In the genomic region with DNA sequence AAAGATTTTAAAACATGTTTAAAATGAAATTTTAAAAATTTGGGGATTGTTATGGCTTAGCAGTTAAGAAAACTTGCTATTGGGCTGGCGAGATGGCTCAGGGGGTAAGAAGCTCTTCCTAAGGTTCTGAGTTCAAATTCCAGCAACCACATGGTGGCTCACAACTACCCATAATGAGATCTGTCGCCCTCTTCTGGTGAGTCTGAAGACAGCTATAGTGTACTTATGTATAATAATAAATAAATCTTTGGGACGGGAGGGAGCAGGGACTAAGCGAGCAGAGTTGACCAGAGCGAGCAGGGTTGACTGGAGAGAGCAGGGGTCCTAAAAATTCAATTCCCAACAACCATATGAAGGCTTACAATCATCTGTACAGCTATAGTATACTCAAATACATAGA, we compare ENCODE assay signal across 26 mouse cellular contexts.
DNase-seq lines count a peak whose midpoint lies in the region; ATAC-seq and TF ChIP-seq lines count a peak whose summit lies in the region.
"Had no signal": no experiment of that assay in that cellular context is flagged by ENCODE, and none has a peak within 500 bp of the region (broad histone marks: within the 10 kb centered on the region; RNA-seq: fewer than 3 reads in every experiment).

No protein-coding gene starts in this region.

- peak; percentile 3 for DNase-seq in CD4-positive, CD25-positive, alpha-beta regulatory T cell, adult 2 months (ENCODE audit: low read depth, low spot score)
- DNase-seq in layer of hippocampus, adult 2 months (ENCODE audit: low spot score in 2 of 2), result no peak
- DNase-seq in layer of hippocampus, adult 11-12 months (ENCODE audit: low spot score), result no peak
- DNase-seq in thymus, postnatal 14 days, result peak; percentile 3
- no peak for DNase-seq in thymus, postnatal 25 days
- DNase-seq in stomach, postnatal 0 days (ENCODE audit: low spot score), result no peak
- no peak for DNase-seq in right cerebral cortex, adult 2 months (ENCODE audit: low spot score in 2 of 2)
- DNase-seq: adrenal gland, adult 2 months; cerebellum, adult 18-20 months; gastrocnemius, postnatal 25 days; heart, adult 11 months; heart, postnatal 4 days; kidney, adult 18-20 months; kidney, postnatal 4 days; layer of hippocampus, adult 9-11 months; lung, postnatal 36 days had no signal

- H3K27me3 ChIP-seq in stomach, postnatal 0 days (ENCODE audit: control insufficient read depth, insufficient read depth, low read length), result no peaks in the 10 kb centered on the region
- H3K27me3 ChIP-seq: hindbrain, embryonic 13.5 days; limb, embryonic 13.5 days had no signal

- no peak overlapping the region for H3K27ac ChIP-seq in layer of hippocampus, adult 2 months
- no peak overlapping the region for H3K27ac ChIP-seq in stomach, postnatal 0 days (replicated peaks)
- H3K27ac ChIP-seq: hindbrain, embryonic 13.5 days; limb, embryonic 13.5 days had no signal

- no peak for ATAC-seq in CD4-positive, CD25-positive, alpha-beta regulatory T cell, adult 4 months
- no peak for ATAC-seq in stomach, postnatal 0 days (ENCODE audit: low FRiP score, low TSS enrichment)
- ATAC-seq: activated CD4-positive, CD25-positive, alpha-beta regulatory T cell, adult 4 months; forebrain, embryonic 16.5 days; midbrain, embryonic 16.5 days had no signal

- peak; percentile 53 for TF ChIP-seq CTCF in layer of hippocampus, adult 2 months (conservative IDR thresholded peaks at IDR 0.05)
- peak; percentile 28 for TF ChIP-seq CTCF in stomach, postnatal 0 days (IDR thresholded peaks at IDR 0.05; ENCODE audit: low read depth)

- no peaks in the 10 kb centered on the region for H3K4me1 ChIP-seq in stomach, postnatal 0 days (replicated peaks; ENCODE audit: control insufficient read depth, insufficient read depth)
- H3K4me1 ChIP-seq: hindbrain, embryonic 13.5 days; limb, embryonic 13.5 days had no signal

- H3K4me2 ChIP-seq in stomach, postnatal 0 days (replicated peaks; ENCODE audit: low read depth), result no peak overlapping the region
- H3K4me2 ChIP-seq: heart, embryonic 11.5 days; hindbrain, embryonic 13.5 days; limb, embryonic 13.5 days; midbrain, embryonic 11.5 days had no signal

- no peak for TF ChIP-seq EP300 in stomach, postnatal 0 days (optimal IDR thresholded peaks at IDR 0.05)

- no peaks in the 10 kb centered on the region for H3K36me3 ChIP-seq in stomach, postnatal 0 days (ENCODE audit: control insufficient read depth, insufficient read depth, low read length)
- H3K36me3 ChIP-seq: G1E; hindbrain, embryonic 13.5 days; limb, embryonic 13.5 days had no signal

- no peak overlapping the region for H3K4me3 ChIP-seq in layer of hippocampus, adult 2 months
- H3K4me3 ChIP-seq in stomach, postnatal 0 days (ENCODE audit: low read depth, low read length), result no peak overlapping the region
- H3K4me3 ChIP-seq: erythroblast, embryonic 14.5 days; hindbrain, embryonic 13.5 days; limb, embryonic 13.5 days had no signal

- H3K9me3 ChIP-seq in stomach, postnatal 0 days (ENCODE audit: control insufficient read depth, low read length), result no peaks in the 10 kb centered on the region
- H3K9me3 ChIP-seq: G1E; hindbrain, embryonic 13.5 days; limb, embryonic 13.5 days had no signal

- WGBS in stomach, postnatal 0 days, result 80% methylated on average over 5 of the region's 5 CpGs

- H3K9ac ChIP-seq in stomach, postnatal 0 days (ENCODE audit: low read length), result no peak overlapping the region
- H3K9ac ChIP-seq: hindbrain, embryonic 13.5 days; limb, embryonic 13.5 days had no signal

Comparison
In these comparisons a context has a peak if more than half of its experiments do, and no peak if none do; other contexts are left out.
1. DNase-seq: peak in CD4-positive, CD25-positive, alpha-beta regulatory T cell, adult 2 months (single experiment) and thymus, postnatal 14 days (single experiment); none in layer of hippocampus, adult 2 months (0 of 2), layer of hippocampus, adult 11-12 months (single experiment), thymus, postnatal 25 days (single experiment), stomach, postnatal 0 days (single experiment) and right cerebral cortex, adult 2 months (0 of 2).